Mouse (Mus musculus) forebrain, embryonic 15.5 days (tissue): ENCODE results near the gene Mlxipl. TPM values are rescaled to one million over a fixed set of nuclear protein-coding genes. Genes with fewer than 3 reads are reported as not detected.

Experiments
- ATAC-seq: fragments of 200-750 bp; cut with Nextera tagmentation; replicated peaks from 2 replicates; pipeline ENCODE4 v1.8.0; 2017; ENCODE audit warnings: mild to moderate bottlenecking, moderate TSS enrichment, moderate library complexity
- H3K27ac ChIP-seq: fragments of 300-500 bp; sonication (generic); replicated peaks from 2 replicates; pipeline ENCODE4 v1.5.1; 2015; ENCODE audit warnings: mild to moderate bottlenecking, inconsistent platforms
- H3K27me3 ChIP-seq: fragments of 300-500 bp; sonication (generic); 2 replicates; pipeline ENCODE4 v1.6.1; 2015; ENCODE audit warnings: inconsistent platforms
- H3K36me3 ChIP-seq: fragments of 300-500 bp; sonication (generic); 2 replicates; pipeline ENCODE4 v1.6.1; 2015; ENCODE audit warnings: mild to moderate bottlenecking, inconsistent platforms
- H3K4me1 ChIP-seq: fragments of 300-500 bp; sonication (generic); 2 replicates; pipeline ENCODE4 v1.6.1; 2015; ENCODE audit warnings: inconsistent platforms
- H3K4me2 ChIP-seq: fragments of 300-500 bp; sonication (generic); replicated peaks from 2 replicates; pipeline ENCODE4 v1.6.1; 2015; ENCODE audit warnings: mild to moderate bottlenecking, inconsistent platforms
- H3K4me3 ChIP-seq: fragments of 300-500 bp; sonication (generic); 2 replicates; pipeline ENCODE4 v1.5.1; 2015; ENCODE audit warnings: mild to moderate bottlenecking, inconsistent platforms
- H3K9ac ChIP-seq: fragments of 300-500 bp; sonication (generic); replicated peaks from 2 replicates; pipeline ENCODE4 v1.6.1; 2015; ENCODE audit warnings: mild to moderate bottlenecking, inconsistent platforms
- H3K9me3 ChIP-seq: fragments of 300-500 bp; sonication (generic); 2 replicates; pipeline ENCODE4 v1.6.1; 2016; ENCODE audit warnings: inconsistent platforms
- WGBS: fragments of 180-500 bp; shearing (Covaris S2); methylation state at CpG from one replicate; pipeline ENCODE4 v1.1.7; 2015; ENCODE audit warnings: mixed read lengths; 5-methylcytosine and 5-hydroxymethylcytosine counted together
- polyA plus RNA-seq: library from polyadenylated mRNA; unstranded; fragments of >200 nt; fragmentation: Nextera tagmentation; extraction: Ambion mirVana; gene quantifications from 2 replicates; pipeline ENCODE4 v1.2.1, GENCODE M21; 2015

The Mlxipl gene
- polyA plus RNA-seq, 1 experiment from 2014 or later, result 1.4 TPM

DNA sequence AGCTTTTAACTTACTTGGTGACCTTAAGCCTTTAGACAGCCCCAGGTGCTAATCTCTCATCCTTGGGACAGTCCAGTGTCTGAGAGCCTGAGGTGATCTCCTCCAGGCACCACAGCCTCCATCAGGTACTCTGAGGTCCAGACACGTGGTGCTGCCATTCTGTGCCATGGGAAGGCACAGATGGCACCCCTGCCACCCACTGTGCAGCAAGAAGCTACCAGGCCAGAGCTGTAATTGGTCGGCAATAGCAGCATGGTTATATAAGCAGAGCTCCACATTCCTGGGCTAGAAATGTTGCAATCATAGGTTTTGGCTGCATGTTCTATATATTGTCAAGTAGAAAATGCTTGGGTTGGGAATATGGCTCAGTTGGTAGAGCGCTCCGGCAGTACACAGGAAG is 89.3 kb downstream of the Mlxipl start:
- 92% methylated on average over 4 of the region's 4 CpGs for WGBS
- no peak overlapping the region for H3K4me2 ChIP-seq

DNA sequence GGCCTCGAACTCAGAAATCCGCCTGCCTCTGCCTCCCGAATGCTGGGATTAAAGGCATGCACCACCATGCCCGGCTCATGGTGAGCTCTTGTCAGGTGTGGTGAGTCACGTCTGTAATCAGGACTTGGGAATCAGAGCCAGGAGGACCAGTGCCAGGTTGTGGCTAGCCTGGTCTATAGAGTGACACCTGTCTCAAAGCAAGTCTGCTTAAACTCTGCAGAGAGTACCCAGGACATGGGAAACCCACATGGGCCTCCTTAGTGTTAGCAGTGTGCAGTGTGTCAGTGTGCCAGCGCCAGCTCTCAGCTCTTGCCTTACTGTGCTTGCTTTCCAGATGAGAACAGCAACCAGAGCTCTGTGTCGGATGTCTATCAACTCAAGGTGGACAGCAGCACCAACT is 89.9 kb downstream of the Mlxipl start:
- Histone ChIP-seq H3K27me3 (no peaks in the 10 kb centered on the region), H3K9ac (no peak overlapping the region), H3K9me3 (no peaks in the 10 kb centered on the region), H3K36me3 (peaks cover 72% of the 10 kb centered on the region), H3K4me1 (no peaks in the 10 kb centered on the region), H3K4me2 (no peak overlapping the region), H3K27ac (no peak overlapping the region), H3K4me3 (no peak overlapping the region)
- 91% methylated on average over 7 of the region's 7 CpGs for WGBS
- no peak for ATAC-seq

More for the DNA sequence above, 89.3 kb downstream of the Mlxipl start:
- Histone ChIP-seq H3K4me3 (no peak overlapping the region), H3K27ac (no peak overlapping the region), H3K36me3 (peaks cover 77% of the 10 kb centered on the region), H3K9me3 (no peaks in the 10 kb centered on the region), H3K27me3 (no peaks in the 10 kb centered on the region), H3K4me1 (no peaks in the 10 kb centered on the region), H3K9ac (no peak overlapping the region)
- ATAC-seq, result no peak

DNA sequence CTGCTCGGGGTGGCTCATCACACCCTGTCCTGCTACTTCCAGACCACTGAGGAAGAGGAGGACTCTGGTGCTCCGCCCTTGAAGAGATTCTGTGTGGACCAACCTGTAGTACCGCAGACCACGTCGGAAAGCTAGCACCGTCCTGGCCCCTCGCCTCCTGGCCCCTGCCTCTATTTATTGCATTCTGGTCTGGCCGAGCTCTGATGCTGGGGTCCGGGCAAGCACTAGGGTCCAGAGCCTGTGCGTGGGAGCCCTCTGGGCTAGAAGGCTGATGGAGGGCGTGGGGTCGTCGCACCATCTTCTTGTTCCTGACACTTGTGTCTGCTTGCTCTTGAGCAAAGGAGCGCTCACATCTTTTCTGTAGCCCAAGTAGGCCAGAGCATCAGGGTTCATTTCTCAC is 91.1 kb downstream of the Mlxipl start:
- no peak overlapping the region for H3K9ac ChIP-seq
- H3K27me3 ChIP-seq, result no peaks in the 10 kb centered on the region
- no peak overlapping the region for H3K4me3 ChIP-seq
- no peak overlapping the region for H3K27ac ChIP-seq
- peaks cover 63% of the 10 kb centered on the region for H3K36me3 ChIP-seq
- no peaks in the 10 kb centered on the region for H3K9me3 ChIP-seq
- H3K4me2 ChIP-seq, result no peak overlapping the region
- no peak for ATAC-seq
- no peaks in the 10 kb centered on the region for H3K4me1 ChIP-seq
- WGBS, result 92% methylated on average over 14 of the region's 14 CpGs

DNA sequence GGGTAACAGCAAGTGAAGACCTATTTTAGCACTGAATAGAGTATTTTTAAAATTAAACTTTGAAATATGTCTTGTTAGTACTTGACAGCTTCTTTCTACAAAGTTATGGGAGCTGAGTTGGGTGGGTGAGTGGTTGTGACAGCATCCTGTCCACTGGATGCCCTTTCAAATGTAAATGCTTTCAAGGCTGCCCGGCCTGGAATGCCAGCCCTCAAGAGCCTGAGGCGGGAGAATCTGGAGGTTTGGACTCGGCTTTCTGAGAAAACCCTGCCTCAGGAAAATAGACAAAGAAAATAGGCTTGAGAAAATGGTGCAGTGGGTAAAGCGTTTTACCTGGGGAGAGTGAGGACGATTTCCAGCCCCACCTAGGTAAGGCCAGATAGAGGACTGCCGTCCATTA is 92.1 kb downstream of the Mlxipl start:
- no peak for ATAC-seq
- 70% methylated on average over 6 of the region's 6 CpGs for WGBS
- Histone ChIP-seq H3K27ac (no peak overlapping the region), H3K36me3 (peaks cover 57% of the 10 kb centered on the region), H3K9ac (no peak overlapping the region), H3K4me1 (peaks cover 3% of the 10 kb centered on the region; the same call in 1 of the 2 replicates), H3K4me2 (no peak overlapping the region), H3K27me3 (no peaks in the 10 kb centered on the region), H3K4me3 (no peak overlapping the region), H3K9me3 (no peaks in the 10 kb centered on the region)

DNA sequence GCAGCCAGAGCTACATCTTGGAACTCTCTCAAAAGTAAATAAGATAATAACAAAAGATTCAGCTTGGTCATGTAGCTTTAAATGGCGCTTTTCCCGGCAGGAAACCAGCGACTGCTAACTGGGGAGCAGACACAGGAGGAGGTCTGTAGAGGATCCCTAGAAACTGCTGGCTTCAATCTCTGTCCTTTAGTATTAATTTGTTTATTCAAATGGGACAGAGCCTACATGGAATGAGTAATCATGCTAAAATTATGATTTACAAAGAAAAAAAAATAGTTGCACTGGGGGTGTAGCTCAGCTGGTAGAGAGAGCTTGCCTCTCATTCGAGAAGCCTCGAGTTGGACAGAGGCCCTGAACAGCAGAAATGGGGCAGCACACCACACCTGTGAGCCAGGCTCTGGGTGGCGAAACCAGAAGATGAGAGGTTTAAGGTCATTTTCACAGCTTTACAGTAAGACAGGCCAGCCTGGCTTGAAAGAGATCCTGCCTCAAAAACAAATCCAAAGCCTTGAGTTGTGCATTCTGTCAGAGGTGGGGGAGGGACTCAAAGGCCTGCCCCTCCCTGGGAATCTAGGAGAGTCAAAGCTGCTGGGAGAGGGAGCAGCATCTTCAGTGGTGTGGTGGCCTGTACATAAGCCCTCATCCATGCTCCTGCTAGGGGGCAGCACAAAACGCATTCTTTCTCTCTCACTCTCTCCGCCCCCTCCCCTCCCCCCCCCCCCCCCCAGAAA is 93.6 kb downstream of the Mlxipl start:
- Histone ChIP-seq H3K4me3 (no peak overlapping the region), H3K9me3 (no peaks in the 10 kb centered on the region), H3K27ac (no peak overlapping the region), H3K9ac (no peak overlapping the region), H3K36me3 (peaks cover 43% of the 10 kb centered on the region), H3K4me2 (no peak overlapping the region), H3K4me1 (peaks cover 6% of the 10 kb centered on the region), H3K27me3 (no peaks in the 10 kb centered on the region)
- 57% methylated on average over 8 of the region's 8 CpGs for WGBS
- no peak for ATAC-seq

DNA sequence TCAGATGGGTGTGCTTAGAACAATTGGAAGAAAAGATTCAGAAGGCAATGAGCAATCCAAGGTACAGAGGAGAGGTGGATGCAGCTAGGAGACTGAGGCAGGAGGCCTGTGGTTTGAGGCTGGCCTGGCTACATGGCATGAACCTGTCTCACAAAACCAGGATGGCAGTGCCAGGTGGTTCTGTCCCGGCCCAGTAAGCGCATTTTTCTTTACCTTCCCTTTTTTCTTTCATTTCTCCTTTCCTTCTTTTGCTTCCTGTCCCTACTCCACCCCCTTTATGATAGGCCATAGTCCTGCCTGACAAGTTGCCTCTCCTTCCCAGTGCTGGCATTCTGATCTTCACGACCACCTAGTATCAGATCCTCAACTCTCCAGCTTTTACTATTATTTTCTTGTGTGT is 95.3 kb downstream of the Mlxipl start:
- H3K36me3 ChIP-seq, result peaks cover 28% of the 10 kb centered on the region
- no peak overlapping the region for H3K9ac ChIP-seq
- no peak overlapping the region for H3K4me3 ChIP-seq
- no peaks in the 10 kb centered on the region for H3K27me3 ChIP-seq
- no peak overlapping the region for H3K4me2 ChIP-seq
- peaks cover 23% of the 10 kb centered on the region for H3K4me1 ChIP-seq
- H3K27ac ChIP-seq, result no peak overlapping the region
- ATAC-seq, result no peak
- no peaks in the 10 kb centered on the region for H3K9me3 ChIP-seq
- WGBS, result 94% methylated on average over 3 of the region's 3 CpGs

DNA sequence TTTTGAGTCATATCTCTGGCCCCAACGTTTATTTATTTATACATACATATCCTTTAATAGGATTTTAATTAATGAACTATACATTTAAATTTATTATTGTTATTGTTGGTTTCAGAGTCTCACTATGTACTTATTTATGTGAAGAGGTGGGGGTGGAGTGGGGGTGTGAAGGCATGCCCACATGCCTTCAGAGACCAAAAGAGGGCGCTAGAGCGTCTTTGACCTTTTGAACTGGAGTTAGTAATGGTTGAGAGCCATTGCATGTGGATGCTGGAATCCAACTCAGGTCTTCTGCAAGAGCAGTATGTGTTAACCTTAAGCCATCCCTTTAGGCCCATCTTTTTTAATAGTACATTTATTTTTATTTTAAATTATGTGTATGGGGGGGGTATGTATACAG is 95.9 kb downstream of the Mlxipl start:
- 36% methylated on average over 3 of the region's 3 CpGs for WGBS
- Histone ChIP-seq H3K9me3 (no peaks in the 10 kb centered on the region), H3K4me1 (peaks cover 29% of the 10 kb centered on the region), H3K27ac (no peak overlapping the region), H3K4me3 (no peak overlapping the region), H3K9ac (no peak overlapping the region), H3K4me2 (no peak overlapping the region), H3K27me3 (no peaks in the 10 kb centered on the region), H3K36me3 (peaks cover 22% of the 10 kb centered on the region)
- ATAC-seq, result no peak

DNA sequence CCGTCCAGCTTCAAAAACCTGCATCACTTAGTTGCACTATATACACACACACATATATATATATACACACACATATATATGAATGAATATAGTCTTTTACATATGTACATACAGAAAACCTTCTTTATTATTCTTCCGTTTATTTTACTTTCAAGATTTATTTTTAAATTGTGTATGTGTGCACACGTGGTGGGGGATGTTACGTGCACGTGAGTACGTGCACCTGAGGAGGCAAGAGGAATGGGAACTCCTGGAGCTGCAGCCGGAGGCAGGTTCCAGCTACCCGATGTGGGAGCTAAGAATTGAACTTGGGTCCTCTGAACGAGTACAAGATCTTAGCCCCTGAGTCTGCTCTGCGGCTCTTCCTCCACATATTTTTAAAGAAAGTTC is 96.5 kb downstream of the Mlxipl start:
- H3K4me2 ChIP-seq, result peak overlapping the region; percentile 84
- no peaks in the 10 kb centered on the region for H3K27me3 ChIP-seq
- H3K9me3 ChIP-seq, result no peaks in the 10 kb centered on the region
- 21% methylated on average over 10 of the region's 10 CpGs for WGBS
- peak overlapping the region; percentile 91 for H3K9ac ChIP-seq
- ATAC-seq, result 0 out of 2 replicates have a peak, but pooled peaks have one; percentile 2
- H3K4me3 ChIP-seq, result peak overlapping the region; percentile 75
- peak overlapping the region; percentile 96 for H3K27ac ChIP-seq
- peaks cover 16% of the 10 kb centered on the region for H3K36me3 ChIP-seq
- H3K4me1 ChIP-seq, result peaks cover 32% of the 10 kb centered on the region

DNA sequence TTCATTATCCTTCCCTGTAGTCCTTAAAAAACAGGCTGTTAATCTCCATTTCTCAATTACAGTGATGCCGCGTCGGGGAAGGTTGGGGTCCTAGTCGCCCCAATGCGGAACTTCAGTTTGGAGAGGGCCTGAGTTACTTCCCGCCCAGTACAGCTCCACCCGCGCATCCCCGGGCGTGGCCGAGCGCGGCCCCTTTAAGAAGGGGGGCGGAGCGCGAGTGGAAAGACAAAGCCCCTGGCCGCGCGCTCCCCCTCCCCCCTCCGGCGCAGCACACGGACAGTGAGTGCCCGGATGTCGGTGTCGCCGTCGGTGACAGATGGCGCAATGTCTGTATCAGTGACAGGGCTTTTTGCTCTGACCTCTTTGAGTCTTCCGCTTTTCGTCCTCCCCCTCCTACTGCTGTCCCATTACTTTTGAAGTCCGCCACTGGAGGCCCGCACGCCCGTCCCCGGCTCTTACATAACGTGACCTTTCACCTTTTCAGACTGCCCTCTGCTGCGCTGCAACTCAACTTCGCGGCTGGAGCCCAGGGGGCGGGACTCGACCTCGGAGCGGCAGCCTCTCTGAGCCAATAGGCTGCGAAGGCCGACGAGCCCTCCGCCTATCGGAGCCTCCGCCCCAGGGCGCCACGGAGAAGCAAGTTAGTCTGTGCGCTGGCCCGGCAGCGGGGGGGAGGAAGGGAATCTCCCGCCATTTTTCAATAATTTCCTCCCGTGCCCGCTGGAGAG is 97.1 kb downstream of the Mlxipl start, which contains the start of gene Baz1b:
Gene Baz1b, plus strand, starts transcription at position 644 of the 728 bp plus-strand sequence.
- Histone ChIP-seq H3K4me2 (peak within 1 kb of the TSS; percentile 84), H3K4me1 (peaks cover 36% of the 10 kb centered on the region), H3K9me3 (no peaks in the 10 kb centered on the region), H3K4me3 (peak within 1 kb of the TSS; percentile 75), H3K27me3 (no peaks in the 10 kb centered on the region), H3K36me3 (peaks cover 12% of the 10 kb centered on the region), H3K9ac (peak within 1 kb of the TSS; percentile 91), H3K27ac (peak within 1 kb of the TSS; percentile 96)
- peak; percentile 98 for ATAC-seq
- 0% methylated on average over 57 of the region's 57 CpGs for WGBS

DNA sequence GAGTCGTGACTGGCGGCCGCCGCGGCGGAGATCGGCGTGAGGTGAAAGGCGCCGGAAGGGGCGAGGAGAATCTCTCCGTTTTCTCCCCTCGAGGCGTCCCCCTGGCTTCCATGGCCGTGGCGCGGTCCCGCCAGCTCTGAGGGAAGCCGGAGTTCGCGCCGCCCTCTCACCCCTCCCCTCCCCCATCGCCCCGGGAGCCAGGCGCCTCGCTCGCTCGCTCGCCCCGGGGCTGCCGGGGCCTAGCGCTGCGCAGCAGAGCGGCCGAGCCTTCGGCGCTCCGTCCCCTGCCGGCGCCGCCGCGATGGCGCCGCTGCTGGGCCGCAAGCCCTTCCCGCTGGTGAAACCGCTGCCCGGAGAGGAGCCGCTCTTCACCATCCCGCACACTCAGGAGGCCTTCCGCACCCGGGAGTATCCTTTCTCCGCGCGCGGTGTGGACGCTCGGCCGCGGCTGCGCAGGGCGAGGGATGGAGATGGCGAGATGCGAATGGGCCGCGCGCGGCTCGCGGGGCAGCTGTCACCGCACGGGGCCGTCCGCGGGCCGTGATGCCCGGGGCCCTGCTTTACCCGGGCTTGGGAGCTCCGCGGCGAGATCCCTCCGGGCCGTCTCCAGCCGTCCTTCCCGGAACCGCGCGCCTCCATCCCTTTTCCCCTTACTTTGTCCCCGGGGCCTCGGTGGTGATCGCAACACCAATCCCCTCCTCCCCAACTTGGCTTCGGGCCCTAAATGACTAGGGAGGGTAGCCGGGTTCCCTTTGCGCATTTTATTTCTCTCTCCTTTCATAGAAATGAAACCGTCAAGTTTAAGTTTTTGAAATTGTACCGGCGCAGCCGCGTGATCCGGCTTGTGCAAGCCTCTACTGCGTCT is 97.9 kb downstream of the Mlxipl start:
- Histone ChIP-seq H3K36me3 (peaks cover 7% of the 10 kb centered on the region), H3K4me2 (peak overlapping the region; percentile 84), H3K9me3 (no peaks in the 10 kb centered on the region), H3K4me3 (peak overlapping the region; percentile 75), H3K27ac (peak overlapping the region; percentile 96), H3K9ac (peak overlapping the region; percentile 91), H3K27me3 (no peaks in the 10 kb centered on the region), H3K4me1 (peaks cover 43% of the 10 kb centered on the region)
- WGBS, result under 1% methylated on average over 100 of the region's 102 CpGs
- peak; percentile 69 for ATAC-seq
